ENCODE assay signal across 8 mouse cellular contexts in genomic region chr11:69192840-69193239, GRCm38 (mm10). TPM values are rescaled to one million over a fixed set of nuclear protein-coding genes. Genes with fewer than 3 reads are reported as not detected.
A peak's percentile ranks its signal among the peaks of the same experiment; 100 is the strongest.
DNase-seq lines count a peak whose midpoint lies in the region; ATAC-seq and TF ChIP-seq lines count a peak whose summit lies in the region.

No protein-coding gene starts in this region.

- TF ChIP-seq POLR2A in cerebellum, adult 2 months (IDR thresholded peaks at IDR 0.05; ENCODE audit: borderline replicate concordance, insufficient read depth, low read length) = no peak

- no peaks in the 10 kb centered on the region for H3K4me1 ChIP-seq in cerebellum, adult 2 months (ENCODE audit: control insufficient read depth, insufficient read depth, low read length)
- peaks cover 5% of the 10 kb centered on the region; the same call in 1 of the 2 replicates for H3K4me1 ChIP-seq in midbrain, postnatal 0 days (ENCODE audit: insufficient read depth, low read length)

- WGBS in cerebellum, adult 2 months = 4% methylated on average over 1 of the region's 1 CpGs
- 4% methylated on average over 1 of the region's 1 CpGs for WGBS in midbrain, postnatal 0 days

- H3K9ac ChIP-seq in midbrain, postnatal 0 days (replicated peaks; ENCODE audit: low read length, poor library complexity, severe bottlenecking) = no peak overlapping the region

- peak; percentile 32 for DNase-seq in gastrocnemius, adult 2 months
- DNase-seq in gastrocnemius, postnatal 25 days = no peak
- DNase-seq in right cerebral cortex, postnatal 4 days = peak; percentile 39
- DNase-seq in right cerebral cortex, adult 18-20 months = no peak
- DNase-seq in cerebellum, adult 2 months = peak; percentile 44 to 52
- DNase-seq in heart, postnatal 4 days = peak; percentile 47
- peak; percentile 77 for DNase-seq in midbrain, postnatal 0 days (ENCODE audit: low spot score)
- DNase-seq in frontal cortex, postnatal 14 days (ENCODE audit: low spot score in 2 of 2) = no peak

- peak; percentile 84 for TF ChIP-seq CTCF in gastrocnemius, adult 2 months (IDR thresholded peaks at IDR 0.05)
- peak; percentile 88 for TF ChIP-seq CTCF in cerebellum, adult 2 months (IDR thresholded peaks at IDR 0.05; ENCODE audit: borderline replicate concordance, insufficient read depth, low read depth, low read length)
- peak; percentile 94 for TF ChIP-seq CTCF in midbrain, postnatal 0 days (IDR thresholded peaks at IDR 0.05)

- H3K27ac ChIP-seq in gastrocnemius, adult 2 months = no peak overlapping the region
- H3K27ac ChIP-seq in cerebellum, adult 2 months (ENCODE audit: insufficient read depth, low read length) = no peak overlapping the region
- no peak overlapping the region for H3K27ac ChIP-seq in midbrain, postnatal 0 days (ENCODE audit: low read depth, low read length)

- H3K36me3 ChIP-seq in midbrain, postnatal 0 days (ENCODE audit: insufficient read depth, low read length) = no peaks in the 10 kb centered on the region

- H3K4me2 ChIP-seq in midbrain, postnatal 0 days (ENCODE audit: low read depth, low read length, poor library complexity, severe bottlenecking) = no peak overlapping the region

- intact Hi-C loops in gastrocnemius, adult 2 months (cut with DNase I) = loop anchor here (1.0 to 10.0 kb wide), 2 partner anchors 52 to 192 kb away; no protein-coding TSS in a partner anchor

- no peaks in the 10 kb centered on the region for H3K9me3 ChIP-seq in midbrain, postnatal 0 days (ENCODE audit: low read length)

- H3K27me3 ChIP-seq in cerebellum, adult 2 months (ENCODE audit: control insufficient read depth, insufficient read depth, low read length) = no peaks in the 10 kb centered on the region
- peaks cover 10% of the 10 kb centered on the region; the same call in 1 of the 2 replicates for H3K27me3 ChIP-seq in midbrain, postnatal 0 days (ENCODE audit: insufficient read depth, low read length)

- H3K4me3 ChIP-seq in gastrocnemius, adult 2 months = no peak overlapping the region
- H3K4me3 ChIP-seq in cerebellum, adult 2 months (replicated peaks; ENCODE audit: insufficient read depth, low read depth, low read length) = no peak overlapping the region
- no peak overlapping the region for H3K4me3 ChIP-seq in midbrain, postnatal 0 days (ENCODE audit: low read depth, low read length)

- no peak for ATAC-seq in midbrain, postnatal 0 days (ENCODE audit: low FRiP score)

RNA-seq across cellular contexts. Expression of gene Alox8, which starts 4.8 kb away (rescaled TPM):
- not detected for total RNA-seq in gastrocnemius, adult 2 months (2021)
- total RNA-seq in gastrocnemius, postnatal 25 days (2021) = not detected
- polyA plus RNA-seq in cerebellum, adult 2 months (2012; rRNA removed) = 5.2 and 5.5 TPM in 2 replicates
- 1 to 10 TPM; 3.8 to 5.0 TPM for total RNA-seq in heart, postnatal 4 days (2021)
- 3.5 and 4.1 TPM in 2 replicates for total RNA-seq in midbrain, postnatal 0 days (2014; rRNA removed)
- 2.0 and 2.1 TPM in 2 replicates for polyA plus RNA-seq in midbrain, postnatal 0 days (2015; fragmentation: Nextera tagmentation; extraction: Ambion mirVana)

RNA-seq across cellular contexts. Expression of gene Alox12b, which starts 36.1 kb away (rescaled TPM):
- not detected for total RNA-seq in gastrocnemius, adult 2 months (2021)
- under 1 TPM in 1 of 2 experiments, not detected in 1; 0.18 TPM for total RNA-seq in gastrocnemius, postnatal 25 days (2021)
- 0.59 and 0.60 TPM in 2 replicates for polyA plus RNA-seq in cerebellum, adult 2 months (2012; rRNA removed)
- not detected for total RNA-seq in heart, postnatal 4 days (2021)
- 1.0 and 1.5 TPM in 2 replicates for total RNA-seq in midbrain, postnatal 0 days (2014; rRNA removed)
- 0.67 and 0.91 TPM in 2 replicates for polyA plus RNA-seq in midbrain, postnatal 0 days (2015; fragmentation: Nextera tagmentation; extraction: Ambion mirVana)

RNA-seq across cellular contexts. Expression of gene Gucy2e, which starts 44.0 kb away (rescaled TPM):
- not detected for total RNA-seq in gastrocnemius, adult 2 months (2021)
- not detected for total RNA-seq in gastrocnemius, postnatal 25 days (2021)
- polyA plus RNA-seq in cerebellum, adult 2 months (2012; rRNA removed) = 1.4 and 1.8 TPM in 2 replicates
- under 1 TPM; 0.09 to 0.12 TPM for total RNA-seq in heart, postnatal 4 days (2021)
- 1.3 and 1.4 TPM in 2 replicates for total RNA-seq in midbrain, postnatal 0 days (2014; rRNA removed)
- 0.97 and 1.0 TPM in 2 replicates for polyA plus RNA-seq in midbrain, postnatal 0 days (2015; fragmentation: Nextera tagmentation; extraction: Ambion mirVana)

Comparison
In these comparisons a context has a peak if more than half of its experiments do, and no peak if none do; other contexts are left out.
1. DNase-seq: peak in gastrocnemius, adult 2 months (single experiment), right cerebral cortex, postnatal 4 days (single experiment), cerebellum, adult 2 months (2 of 2), heart, postnatal 4 days (single experiment) and midbrain, postnatal 0 days (single experiment); none in gastrocnemius, postnatal 25 days (single experiment), right cerebral cortex, adult 18-20 months (single experiment) and frontal cortex, postnatal 14 days (0 of 2).
2. Peak in every context shown above with its lines, with median percentiles within 50 percentile points of each other: CTCF ChIP-seq.